Mouse (Mus musculus) layer of hippocampus, adult 8-10 months (tissue): ENCODE measurements at regions not wholly inside any gene's neighbourhood (a gene's known extent, or its start where the extent isn't known, plus 50 kb on each side); places are given as distances from the start of the nearest gene placed in this dataset.

Source experiments
- DNase-seq, 2 experiments: peaks; one replicate each; pipeline ENCODE4 v3.0.0; 2022; ENCODE audit warnings: low spot score in 2 of 2

DNA sequence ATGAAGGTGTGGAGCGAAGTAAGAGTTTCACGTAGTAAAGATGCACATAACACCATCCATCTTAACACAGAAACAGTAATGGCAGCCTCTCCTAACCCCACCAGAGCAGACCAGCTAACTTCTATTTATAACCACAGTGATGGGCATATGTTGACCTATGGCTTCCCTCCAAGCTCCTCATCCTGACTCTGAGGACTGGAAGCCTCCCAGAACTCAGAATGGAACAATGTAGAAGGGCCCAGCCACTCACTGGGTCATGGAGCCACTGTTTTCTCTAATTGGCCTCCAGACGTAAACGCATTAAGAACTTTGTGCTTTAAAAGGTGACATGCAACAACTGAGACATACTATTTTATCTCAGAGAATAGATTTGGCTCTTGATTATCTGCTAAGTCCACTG, 77.0 kb downstream of the Irs2 start:
- DNase-seq, result no peak

DNA sequence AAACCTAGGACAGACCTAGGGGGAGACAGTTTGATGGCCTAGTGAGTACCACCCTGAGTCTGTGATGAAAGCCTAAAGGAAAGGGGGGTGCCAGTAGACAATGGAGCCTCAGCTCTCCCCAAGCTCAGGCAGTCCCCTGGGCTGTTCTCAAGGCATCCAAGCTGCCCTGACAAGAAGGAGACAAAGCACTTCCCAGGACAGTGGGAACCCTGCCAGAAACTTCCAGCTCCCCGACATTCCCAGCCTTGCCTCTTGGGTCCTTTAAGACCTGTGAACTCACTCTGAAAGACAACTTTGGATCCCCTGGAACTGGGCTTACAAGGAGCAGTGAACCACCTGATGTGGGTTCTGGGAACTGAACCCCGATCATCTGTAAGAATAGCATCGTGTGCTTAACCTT, 79.4 kb downstream of the Irs2 start:
- DNase-seq, result no peak

DNA sequence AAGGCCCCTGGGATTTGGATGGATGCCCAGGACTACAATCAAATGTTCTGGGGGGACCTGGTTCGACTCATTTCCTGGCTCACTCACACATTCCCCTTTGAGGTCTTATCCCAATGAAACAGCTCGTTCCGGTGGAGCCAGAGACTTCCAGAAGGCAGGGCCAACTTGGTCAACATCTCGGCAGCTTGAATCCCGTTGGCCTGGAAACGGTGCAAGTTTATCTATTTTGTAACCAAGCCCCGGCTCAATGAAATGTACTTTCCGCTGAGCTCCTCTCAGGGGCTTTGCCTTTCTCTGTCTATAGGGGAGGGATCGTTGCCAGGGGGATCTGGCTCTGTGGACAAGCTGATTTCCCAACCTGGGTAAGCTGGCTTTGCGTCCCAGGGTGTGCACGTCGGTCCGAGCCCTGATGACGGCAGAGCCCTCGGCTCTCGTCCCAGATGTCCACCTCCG, 79.9 kb downstream of the Irs2 start:
- peak in 1 of 2 experiments; percentile 31 for DNase-seq

DNA sequence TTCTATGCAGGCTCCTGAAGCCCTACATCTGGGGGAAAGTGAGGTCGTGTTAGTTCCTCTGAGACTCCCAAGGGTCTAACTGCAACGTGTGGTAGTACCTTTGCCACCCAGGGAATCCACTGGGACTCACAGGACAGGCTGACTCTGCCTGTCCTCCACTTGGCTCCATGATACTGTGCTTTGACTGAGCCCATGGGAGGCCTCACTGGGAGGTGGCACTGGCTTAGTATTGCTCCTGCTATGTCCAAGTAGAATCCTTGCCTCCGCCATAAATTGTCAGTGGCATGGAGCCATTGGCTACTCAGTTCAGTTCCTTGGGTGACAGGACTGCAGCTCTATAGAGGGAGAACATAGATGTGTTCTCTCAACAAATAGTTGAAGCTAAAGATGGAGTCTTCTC, 81.1 kb downstream of the Irs2 start:
- no peak for DNase-seq

DNA sequence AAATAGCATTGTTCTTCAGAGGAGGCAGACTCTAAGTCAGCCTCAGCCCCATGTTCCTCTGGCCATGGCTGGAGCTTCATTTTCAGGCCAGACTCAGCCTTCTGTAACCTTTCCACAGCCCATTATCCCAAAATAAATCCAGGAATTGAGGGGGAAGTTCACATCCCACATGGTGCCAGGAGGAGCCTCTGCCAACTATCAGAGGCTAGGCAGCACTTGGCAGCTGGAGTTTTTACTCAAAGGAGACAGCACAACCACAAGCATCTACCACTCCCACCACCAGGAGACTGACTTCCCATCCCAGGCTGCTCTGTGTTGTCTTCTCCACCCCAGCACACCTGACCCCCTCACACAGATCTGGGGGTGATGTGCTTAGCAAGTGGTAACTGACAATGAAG, 81.7 kb downstream of the Irs2 start:
- DNase-seq, result no peak

DNA sequence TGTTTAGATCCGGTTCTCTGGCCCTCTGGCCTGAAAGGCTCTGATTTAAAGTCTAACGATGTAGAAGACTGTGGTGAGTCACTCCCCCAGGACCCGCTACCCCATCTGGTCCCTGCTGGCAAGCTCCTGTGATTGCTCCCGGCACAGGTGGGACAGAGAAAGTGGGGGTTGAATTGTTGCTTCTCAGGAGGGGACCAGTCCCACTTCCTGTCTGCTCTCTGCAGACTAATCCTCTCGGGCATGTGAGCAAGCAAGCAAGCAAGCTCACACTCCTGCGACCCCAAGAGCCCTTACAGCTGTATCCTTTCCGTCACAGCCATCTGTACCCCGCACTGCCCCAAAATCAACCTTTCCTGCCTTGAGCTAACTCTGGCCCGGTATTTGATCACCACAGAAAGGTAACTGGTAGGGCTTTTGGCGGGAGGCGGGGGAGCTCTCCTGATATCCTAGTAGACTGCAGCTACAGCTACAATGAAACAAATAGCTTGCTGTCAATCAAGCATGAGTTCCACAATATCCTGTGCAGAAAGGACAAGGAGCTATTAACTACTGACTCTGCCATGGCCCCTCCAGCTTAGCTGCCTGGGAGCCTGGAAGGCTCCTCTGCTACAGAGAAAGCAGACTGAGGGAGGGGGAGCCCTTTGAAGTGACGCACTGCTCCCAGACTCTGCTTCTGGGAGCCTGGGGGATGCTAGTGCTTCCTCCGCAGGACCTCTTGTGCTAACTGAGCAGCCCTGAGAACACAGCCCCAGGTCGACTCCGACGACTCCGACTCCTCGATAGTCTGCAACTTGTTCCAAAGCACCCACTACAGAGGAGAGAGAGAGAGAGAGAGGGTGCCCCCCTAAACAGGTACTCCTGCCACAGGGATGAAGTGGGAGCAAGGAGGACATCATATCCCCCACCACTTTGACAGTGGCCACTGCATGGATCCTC, 82.4 kb downstream of the Irs2 start:
- no peak for DNase-seq

DNA sequence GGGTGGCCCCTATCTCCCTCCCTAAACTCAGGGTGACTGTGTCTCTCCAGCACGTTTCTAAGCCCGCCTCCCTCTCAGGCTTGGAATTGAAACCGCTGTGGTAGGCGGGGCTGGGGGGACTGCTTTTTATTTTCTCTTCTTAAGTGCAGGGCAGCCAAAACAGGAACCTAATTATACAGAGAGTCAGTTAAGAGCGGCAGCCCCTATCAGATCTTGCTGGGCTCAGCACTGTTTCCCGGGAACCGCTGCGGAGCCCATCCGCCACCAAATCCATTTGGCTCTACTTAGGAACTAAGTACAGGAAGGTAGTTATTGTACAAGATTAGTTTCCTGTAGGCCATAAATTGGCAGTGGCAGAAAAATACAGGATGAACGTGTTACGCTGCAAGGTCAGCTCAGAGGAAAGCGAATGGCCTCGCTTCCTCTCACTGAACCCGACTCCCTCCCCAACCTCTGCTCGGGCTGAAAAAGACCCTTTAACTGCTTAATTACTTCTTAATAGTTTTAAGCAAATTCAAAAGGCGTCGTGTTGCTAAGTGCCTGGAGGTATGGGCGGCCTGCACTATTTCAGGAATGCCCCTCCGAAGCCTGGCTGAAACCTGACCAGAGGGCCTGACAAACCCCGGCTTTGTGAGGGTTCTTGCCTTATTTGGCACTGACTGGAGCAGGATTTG, 83.6 kb downstream of the Irs2 start:
- no peak for DNase-seq

DNA sequence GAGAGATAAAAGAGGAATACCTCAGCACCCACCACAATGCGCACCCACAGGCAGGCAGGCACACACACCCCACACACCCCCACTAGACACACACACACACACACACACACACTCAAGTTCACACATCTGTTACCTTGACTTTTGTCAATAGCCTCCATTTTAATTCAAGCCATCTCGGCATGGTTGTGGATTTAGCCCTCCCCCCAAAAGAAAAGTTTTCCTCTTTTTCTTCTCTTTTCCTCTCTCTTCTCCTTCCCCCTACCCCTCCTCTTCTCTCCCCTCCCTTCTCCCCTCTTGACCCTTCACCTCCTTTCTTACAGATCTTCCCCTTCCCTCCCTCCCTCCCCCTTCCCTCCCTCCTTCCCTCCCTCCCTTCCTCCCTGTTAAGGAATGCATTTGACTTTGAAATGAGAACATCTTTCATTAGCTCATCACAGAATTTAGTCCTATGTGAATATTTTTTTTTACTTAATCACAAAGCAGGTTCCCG, 84.2 kb downstream of the Irs2 start:
- no peak for DNase-seq

DNA sequence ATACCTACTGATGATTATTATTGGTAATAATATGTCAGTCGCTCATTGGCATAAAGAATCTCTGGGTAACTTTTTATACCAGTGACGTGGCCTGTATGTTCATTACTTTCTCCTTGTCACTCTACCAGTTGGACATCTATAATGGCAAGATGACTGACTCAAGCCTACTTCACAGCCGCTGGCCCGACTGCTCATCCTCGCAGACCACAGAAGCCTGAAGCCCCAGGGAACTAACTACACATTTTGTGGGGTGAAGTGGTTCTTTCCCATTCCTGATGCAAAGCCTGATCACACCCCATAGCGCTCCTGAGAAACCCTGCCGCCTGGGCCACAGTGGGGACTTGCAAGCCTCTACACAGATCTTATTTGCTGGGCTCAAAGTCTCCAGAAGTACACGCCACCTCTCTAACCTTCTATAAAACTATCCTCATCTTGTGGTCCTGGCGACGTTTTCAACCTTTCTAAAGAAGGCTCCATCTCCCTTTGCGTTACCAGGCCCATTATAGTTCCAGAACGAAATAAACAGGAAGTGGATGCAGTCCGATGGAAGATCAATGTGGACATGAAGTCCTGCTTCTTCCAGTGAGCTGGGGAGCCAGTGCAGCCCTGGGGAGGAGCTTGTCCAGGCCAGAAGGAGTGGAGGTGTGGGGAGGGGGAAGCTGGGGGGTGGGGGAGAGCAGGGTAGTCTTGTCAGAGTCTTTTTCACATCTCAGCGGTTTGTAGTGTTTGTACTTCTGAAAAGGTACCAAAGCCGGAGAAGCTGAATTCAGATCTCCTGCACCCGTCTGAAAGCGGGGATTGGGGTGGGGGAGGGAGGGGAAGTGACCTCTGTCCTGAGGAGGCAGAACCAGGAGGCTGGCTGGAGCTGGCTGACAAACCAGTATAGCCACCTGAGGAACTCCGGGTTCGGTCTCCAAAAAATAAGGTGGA, 84.9 kb downstream of the Irs2 start:
- no peak for DNase-seq

DNA sequence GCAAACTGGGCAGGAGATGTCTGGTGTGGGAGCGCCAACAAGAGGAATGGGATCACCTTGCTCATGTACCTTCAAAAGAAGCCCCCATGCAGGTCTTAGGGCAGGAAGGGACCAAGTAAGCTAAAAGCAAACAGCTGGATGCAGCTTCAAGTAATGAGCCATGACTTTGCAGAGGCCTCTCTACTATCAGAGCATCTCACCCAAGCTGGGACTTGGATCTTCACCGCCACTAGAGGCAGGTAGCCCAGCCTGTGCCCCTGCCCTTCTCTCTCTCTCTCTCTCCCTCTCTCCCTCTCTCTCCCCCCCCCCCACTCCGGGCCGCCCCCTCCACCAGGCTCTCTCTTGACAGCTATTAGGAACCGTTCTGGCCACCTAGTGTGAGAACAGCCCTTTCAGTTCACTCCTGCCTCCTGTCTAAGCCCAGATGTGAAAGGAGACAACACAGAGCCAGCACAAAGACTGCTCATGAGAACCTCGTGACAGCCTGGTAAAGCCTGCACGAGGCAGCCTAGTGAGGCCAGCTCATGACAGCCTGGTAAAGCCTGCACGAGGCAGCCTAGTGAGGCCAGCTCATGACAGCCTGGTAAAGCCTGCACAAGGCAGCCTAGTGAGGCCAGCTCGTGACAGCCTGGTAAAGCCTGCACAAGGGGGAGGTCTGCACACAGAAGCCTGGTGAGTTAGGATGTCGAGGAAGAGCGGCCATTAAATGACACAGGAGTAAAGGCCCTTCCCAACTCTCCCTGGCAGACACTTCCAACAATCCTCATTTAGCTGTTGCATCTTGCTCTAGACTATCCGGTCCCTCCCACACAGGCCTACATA, 85.8 kb downstream of the Irs2 start:
- DNase-seq, result no peak

DNA sequence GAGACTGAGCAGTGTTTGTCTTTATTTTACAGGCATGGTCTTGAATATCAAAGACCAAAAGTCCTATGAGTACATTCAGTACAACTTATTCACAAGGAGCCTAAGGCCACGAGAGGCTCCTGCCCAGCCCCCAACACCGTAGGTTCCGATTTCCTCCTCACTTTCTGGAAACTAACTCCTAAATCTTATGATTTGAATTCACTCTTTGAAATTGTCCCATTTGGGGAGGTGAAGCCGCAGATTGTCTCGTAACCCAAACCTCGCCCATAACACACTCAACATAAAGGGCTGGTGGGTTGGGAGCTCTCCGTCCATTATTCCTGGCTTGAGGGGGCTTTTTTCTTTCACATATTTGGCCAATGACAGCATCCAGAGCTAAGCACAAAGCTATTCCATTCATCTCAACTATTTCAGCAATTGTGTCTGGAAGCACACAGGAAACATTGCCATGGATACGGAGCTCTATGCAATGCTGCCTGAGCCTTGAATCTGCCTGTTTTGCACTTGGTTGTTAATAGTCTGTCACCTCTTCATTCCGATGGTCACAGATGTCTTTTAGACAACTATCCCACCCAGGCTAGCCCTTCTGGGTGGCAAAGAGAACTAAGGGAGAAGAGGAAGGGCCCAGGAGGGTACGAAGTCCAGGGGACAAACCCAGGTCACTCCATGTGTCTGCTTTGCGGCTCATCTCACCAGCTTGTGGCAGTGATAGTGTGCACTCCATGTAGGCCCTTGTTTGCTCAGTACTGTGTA, 86.6 kb downstream of the Irs2 start:
- DNase-seq, result no peak

DNA sequence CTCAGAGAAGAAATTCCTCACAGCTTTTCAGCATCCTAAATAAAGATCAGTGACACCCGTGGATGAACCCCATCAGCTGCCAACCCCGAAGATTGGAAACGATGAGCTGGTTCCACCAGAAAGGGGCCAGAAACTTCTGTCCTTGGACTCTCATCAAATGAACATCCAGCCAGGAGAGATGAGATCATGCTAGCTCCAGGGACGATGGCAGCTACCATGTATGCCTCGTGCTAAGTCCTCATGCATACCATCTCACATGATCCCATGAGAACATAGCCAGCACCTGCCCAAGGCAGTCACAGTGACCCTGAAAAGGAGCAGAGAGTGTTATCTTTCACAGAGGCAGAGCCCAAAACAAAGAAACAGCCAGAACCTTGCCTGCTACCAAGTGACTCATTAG, 88.6 kb downstream of the Irs2 start:
- no peak for DNase-seq

DNA sequence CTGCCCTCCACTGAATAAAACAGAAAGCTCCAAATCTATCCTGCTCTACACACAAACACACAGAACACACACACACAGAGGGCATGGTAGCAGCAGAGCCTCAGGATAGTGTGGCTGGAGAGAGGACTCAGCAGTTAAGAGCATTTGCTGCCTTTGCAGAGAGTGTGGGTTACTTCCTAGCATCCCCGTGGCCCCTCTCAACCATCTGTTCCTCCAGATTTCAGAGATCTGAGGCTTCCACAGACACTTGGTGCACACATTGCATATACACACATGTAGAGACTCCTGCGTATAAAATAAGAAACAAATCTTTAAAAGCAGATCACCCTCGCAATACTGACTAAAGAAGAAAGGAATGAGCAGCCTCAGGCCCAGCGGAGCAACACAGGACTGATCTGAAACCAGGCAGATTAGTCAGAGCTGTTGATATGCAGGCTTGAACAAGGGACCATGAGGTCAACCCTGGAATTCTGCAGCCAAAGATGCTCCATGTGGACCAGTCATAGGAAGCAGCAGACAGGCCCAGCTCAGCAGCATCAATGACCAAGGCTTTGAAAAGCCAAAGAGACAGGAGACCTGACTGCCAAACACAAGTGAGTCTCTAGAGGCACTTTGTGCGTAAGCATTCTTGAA, 89.7 kb downstream of the Irs2 start:
- DNase-seq, result no peak

DNA sequence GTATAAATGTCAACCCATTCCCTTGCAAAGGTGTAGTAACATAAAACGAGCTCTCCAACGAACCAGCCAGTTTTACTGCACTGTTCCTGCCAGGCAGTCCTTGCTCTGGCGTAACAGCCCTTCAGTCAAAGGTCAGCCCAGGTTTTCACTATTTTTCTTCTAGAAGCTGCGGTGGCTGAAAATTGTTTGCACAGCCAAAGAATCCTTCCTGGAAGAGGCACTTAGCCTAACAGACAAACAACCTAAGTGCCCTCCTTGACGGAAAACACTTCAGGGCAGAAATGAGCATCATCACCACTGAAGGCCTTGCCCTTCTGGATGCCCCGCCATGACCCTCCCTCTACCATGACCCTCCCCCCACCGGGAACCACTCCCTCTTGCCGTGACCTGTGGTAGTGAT, 93.6 kb downstream of the Irs2 start:
- DNase-seq, result no peak

DNA sequence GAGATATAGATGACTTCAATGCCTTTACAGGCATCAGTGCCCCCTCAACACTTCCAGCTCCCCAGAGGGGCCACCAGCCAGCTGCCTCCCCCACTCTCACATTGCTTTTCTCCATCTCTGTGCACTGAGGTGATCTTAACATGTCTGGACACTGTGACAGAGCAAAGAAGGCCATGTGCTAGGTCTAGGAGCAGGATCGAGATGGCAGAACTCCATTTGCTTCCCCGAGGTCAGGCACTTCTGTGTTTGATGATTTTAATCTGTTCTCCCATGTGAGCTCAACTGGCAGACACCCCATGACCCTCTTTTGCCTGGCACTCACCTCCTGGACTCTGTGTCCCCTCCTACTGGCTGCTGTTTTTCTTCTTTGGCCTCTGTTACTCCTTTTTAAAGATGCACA, 95.8 kb downstream of the Irs2 start:
- DNase-seq, result no peak

DNA sequence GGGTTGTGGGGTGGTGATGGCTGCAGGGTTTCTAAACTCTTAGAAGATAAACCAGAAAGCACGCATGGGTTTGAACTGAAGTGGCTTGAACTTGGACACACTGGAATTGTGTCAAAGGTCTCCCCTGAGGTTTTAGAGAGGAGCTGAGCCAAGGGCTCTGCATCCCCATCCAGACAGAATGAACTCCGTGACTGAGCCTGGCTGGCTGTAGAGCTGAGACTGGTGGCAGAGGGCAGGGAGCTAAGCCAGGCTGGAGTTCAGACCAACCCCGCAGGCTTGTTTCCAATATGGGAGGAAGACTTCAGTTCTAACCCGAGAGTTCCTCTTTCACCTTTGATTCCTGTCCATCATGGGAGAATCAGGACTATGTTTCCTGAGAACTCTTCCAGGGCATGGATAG, 96.9 kb downstream of the Irs2 start:
- DNase-seq, result no peak

DNA sequence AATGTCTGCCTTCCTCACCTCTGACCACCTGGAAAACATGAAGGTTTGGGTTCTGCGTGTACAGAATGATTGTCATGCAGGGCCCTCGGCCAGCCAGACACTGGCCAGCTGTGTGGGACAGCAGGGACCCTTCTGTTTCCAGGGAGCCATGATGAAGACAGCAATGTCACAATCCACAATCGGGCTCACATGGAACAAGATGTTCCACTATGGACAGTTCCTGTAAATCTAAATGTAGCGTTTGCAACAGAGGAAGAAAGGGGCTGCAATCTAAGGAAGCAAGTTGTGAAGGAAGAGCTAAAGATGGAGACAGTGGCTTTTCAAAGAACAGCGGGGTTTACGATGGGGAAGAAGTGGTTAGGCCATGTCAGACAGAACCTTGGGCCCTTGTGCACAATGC, 97.3 kb downstream of the Irs2 start:
- DNase-seq, result no peak

DNA sequence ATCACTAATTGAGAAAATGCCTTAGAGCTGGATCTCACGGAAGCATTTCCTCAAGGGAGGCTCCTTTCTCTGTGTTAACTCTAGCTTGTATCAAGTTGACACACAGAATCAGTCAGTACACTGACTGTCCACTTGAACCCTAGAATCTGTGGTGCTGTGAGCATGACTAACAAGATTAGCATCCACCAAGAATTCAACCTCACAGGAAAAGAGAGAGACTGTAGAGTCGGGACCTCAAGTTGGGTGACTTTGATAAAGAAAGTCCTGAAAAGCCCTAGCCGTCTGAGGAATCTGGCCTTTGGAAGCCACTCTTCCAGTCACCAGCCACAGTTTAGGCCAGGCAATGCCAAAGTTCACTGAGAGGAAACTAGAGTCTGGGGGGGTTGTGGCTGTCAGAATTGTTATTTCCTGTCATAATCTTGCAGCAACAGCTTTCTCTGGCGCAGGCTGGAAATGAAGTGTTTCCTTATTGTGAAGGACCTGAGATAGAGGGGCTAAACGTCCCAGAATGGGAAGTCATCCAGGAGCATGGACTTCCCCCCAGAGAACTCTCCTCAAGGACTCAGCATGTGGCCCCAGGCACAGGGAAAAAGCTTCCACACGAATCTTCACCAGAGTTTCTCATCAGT, 97.9 kb downstream of the Irs2 start:
- no peak for DNase-seq

DNA sequence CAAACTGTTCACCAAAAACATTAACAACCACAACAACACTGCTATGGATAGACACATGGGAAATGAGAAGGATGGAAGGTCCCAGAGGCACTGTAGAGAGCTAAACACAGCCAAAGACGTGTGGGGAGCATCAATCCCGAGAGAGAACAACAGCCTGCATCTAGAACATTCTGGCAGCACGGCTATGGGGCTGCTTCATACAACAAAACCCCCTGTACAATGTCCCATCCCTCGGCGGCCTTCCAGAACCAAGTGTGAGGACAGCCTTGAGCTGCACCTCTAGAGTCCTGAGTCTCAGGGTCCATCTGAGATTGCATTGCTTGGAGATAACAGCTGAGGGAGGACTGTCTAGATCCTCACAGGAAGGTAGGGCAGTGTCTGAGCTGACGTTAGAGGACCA, 99.1 kb downstream of the Irs2 start:
- DNase-seq, result no peak
